ENCODE assay signal across 8 mouse cellular contexts in the genomic region with DNA sequence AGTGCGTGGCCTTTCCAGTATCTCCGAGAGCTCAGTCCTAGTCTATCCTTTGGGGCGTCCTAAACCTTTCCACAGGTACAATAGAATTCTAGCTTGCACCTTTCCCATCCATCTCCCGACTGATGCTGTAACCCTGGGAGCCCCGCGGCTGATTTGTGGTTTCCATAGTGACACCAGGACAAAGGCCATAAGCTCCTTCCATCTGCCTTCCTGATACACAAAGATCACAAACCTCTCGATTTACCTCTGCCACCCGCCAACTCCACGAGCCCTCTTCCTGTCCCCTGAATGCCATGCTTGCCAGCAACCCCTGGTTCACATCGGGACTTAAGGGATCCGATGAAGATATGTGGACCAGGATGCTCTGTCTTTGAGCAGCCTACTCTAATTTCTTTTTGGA. TPM values are rescaled to one million over a fixed set of nuclear protein-coding genes. Genes with fewer than 3 reads are reported as not detected.
DNase-seq lines count a peak whose midpoint lies in the region; ATAC-seq lines count a peak whose summit lies in the region.

No protein-coding gene starts in this region.

- peak overlapping the region; percentile 34; the same call in 1 of the 2 replicates for H3K9ac ChIP-seq in intestine, embryonic 15.5 days
- H3K9ac ChIP-seq in midbrain, embryonic 16.5 days (ENCODE audit: low read depth, low read length), result 0 out of 2 replicates have a peak overlapping the region, but pooled peaks have one; percentile 5

- WGBS in embryonic facial prominence, embryonic 10.5 days, result 36% methylated on average over 11 of the region's 11 CpGs
- 31% methylated on average over 11 of the region's 11 CpGs for WGBS in intestine, embryonic 15.5 days
- 24% methylated on average over 11 of the region's 11 CpGs for WGBS in midbrain, embryonic 16.5 days

- peak; percentile 18 for ATAC-seq in intestine, embryonic 15.5 days
- ATAC-seq in midbrain, embryonic 16.5 days, result 0 out of 2 replicates have a peak, but pooled peaks have one; percentile 26

- peak overlapping the region; percentile 60 for H3K4me3 ChIP-seq in embryonic facial prominence, embryonic 10.5 days
- H3K4me3 ChIP-seq in intestine, embryonic 15.5 days (replicated peaks), result peak overlapping the region; percentile 59
- peak overlapping the region; percentile 39 for H3K4me3 ChIP-seq in midbrain, embryonic 16.5 days (ENCODE audit: low read depth, low read length)

- H3K36me3 ChIP-seq in embryonic facial prominence, embryonic 10.5 days (replicated peaks), result peaks cover 33% of the 10 kb centered on the region
- peaks cover 22% of the 10 kb centered on the region for H3K36me3 ChIP-seq in intestine, embryonic 15.5 days
- H3K36me3 ChIP-seq in midbrain, embryonic 16.5 days (ENCODE audit: control insufficient read depth, insufficient read depth, low read length), result no peaks in the 10 kb centered on the region

- peak; percentile 3 for DNase-seq in kidney, adult 11 months
- DNase-seq in kidney, postnatal 14 days, result no peak
- no peak for DNase-seq in embryonic facial prominence, embryonic 10.5 days (ENCODE audit: low spot score)
- no peak for DNase-seq in ovary, postnatal 14 days (ENCODE audit: low spot score)
- no peak for DNase-seq in layer of hippocampus, postnatal 14 days (ENCODE audit: low spot score in 2 of 2)
- no peak for DNase-seq in gastrocnemius, postnatal 25 days

- no peaks in the 10 kb centered on the region for H3K27me3 ChIP-seq in embryonic facial prominence, embryonic 10.5 days (replicated peaks; ENCODE audit: low read depth, poor library complexity, severe bottlenecking)
- no peaks in the 10 kb centered on the region for H3K27me3 ChIP-seq in intestine, embryonic 15.5 days (replicated peaks)
- H3K27me3 ChIP-seq in midbrain, embryonic 16.5 days (ENCODE audit: control insufficient read depth, insufficient read depth, low read depth, low read length), result no peaks in the 10 kb centered on the region

- peaks cover 37% of the 10 kb centered on the region for H3K4me1 ChIP-seq in embryonic facial prominence, embryonic 10.5 days
- peaks cover 15% of the 10 kb centered on the region for H3K4me1 ChIP-seq in intestine, embryonic 15.5 days (replicated peaks)
- peaks cover 13% of the 10 kb centered on the region for H3K4me1 ChIP-seq in midbrain, embryonic 16.5 days (ENCODE audit: control insufficient read depth, insufficient read depth, low read length)

- H3K9me3 ChIP-seq in embryonic facial prominence, embryonic 10.5 days, result no peaks in the 10 kb centered on the region
- no peaks in the 10 kb centered on the region for H3K9me3 ChIP-seq in intestine, embryonic 15.5 days
- no peaks in the 10 kb centered on the region for H3K9me3 ChIP-seq in midbrain, embryonic 16.5 days (replicated peaks; ENCODE audit: control insufficient read depth, low read length, poor library complexity, severe bottlenecking)

- peak overlapping the region; percentile 90 for H3K27ac ChIP-seq in embryonic facial prominence, embryonic 10.5 days (replicated peaks)
- peak overlapping the region; percentile 81 for H3K27ac ChIP-seq in intestine, embryonic 15.5 days
- 0 out of 2 replicates have a peak overlapping the region, but pooled peaks have one; percentile 5 for H3K27ac ChIP-seq in midbrain, embryonic 16.5 days (ENCODE audit: low read length)

- H3K4me2 ChIP-seq in intestine, embryonic 15.5 days (replicated peaks), result peak overlapping the region; percentile 69
- H3K4me2 ChIP-seq in midbrain, embryonic 16.5 days (ENCODE audit: low read length), result peak overlapping the region; percentile 68

RNA-seq across cellular contexts. Expression of gene Lamb2, which starts 0.3 kb away (rescaled TPM):
- 33.2 and 33.5 TPM in 2 replicates for polyA plus RNA-seq in embryonic facial prominence, embryonic 10.5 days (2016; fragmentation: Nextera tagmentation; extraction: Ambion mirVana)
- 29.5 and 35.0 TPM in 2 replicates for polyA plus RNA-seq in intestine, embryonic 15.5 days (2015; fragmentation: Nextera tagmentation; extraction: Ambion mirVana)
- polyA plus RNA-seq in midbrain, embryonic 16.5 days (2015; fragmentation: Nextera tagmentation; extraction: Ambion mirVana), result 18.6 and 19.3 TPM in 2 replicates
- total RNA-seq in layer of hippocampus, postnatal 14 days (2021), result 10 to 100 TPM; 34.8 to 39.8 TPM
- total RNA-seq in gastrocnemius, postnatal 25 days (2021), result 100 to 1,000 TPM; 142 to 152 TPM

RNA-seq across cellular contexts. Expression of gene Usp19, which starts 11.2 kb away (rescaled TPM):
- polyA plus RNA-seq in embryonic facial prominence, embryonic 10.5 days (2016; fragmentation: Nextera tagmentation; extraction: Ambion mirVana), result 84.7 and 93.7 TPM in 2 replicates
- polyA plus RNA-seq in intestine, embryonic 15.5 days (2015; fragmentation: Nextera tagmentation; extraction: Ambion mirVana), result 49.5 and 52.4 TPM in 2 replicates
- polyA plus RNA-seq in midbrain, embryonic 16.5 days (2015; fragmentation: Nextera tagmentation; extraction: Ambion mirVana), result 68.6 and 71.5 TPM in 2 replicates
- total RNA-seq in layer of hippocampus, postnatal 14 days (2021), result 100 to 1,000 TPM; 123 to 128 TPM
- total RNA-seq in gastrocnemius, postnatal 25 days (2021), result 100 to 1,000 TPM; 101 to 103 TPM

RNA-seq across cellular contexts. Expression of gene Klhdc8b, which starts 17.9 kb away (rescaled TPM):
- 21.6 and 24.2 TPM in 2 replicates for polyA plus RNA-seq in embryonic facial prominence, embryonic 10.5 days (2016; fragmentation: Nextera tagmentation; extraction: Ambion mirVana)
- 48.7 and 54.2 TPM in 2 replicates for polyA plus RNA-seq in intestine, embryonic 15.5 days (2015; fragmentation: Nextera tagmentation; extraction: Ambion mirVana)
- polyA plus RNA-seq in midbrain, embryonic 16.5 days (2015; fragmentation: Nextera tagmentation; extraction: Ambion mirVana), result 72.6 and 81.0 TPM in 2 replicates
- total RNA-seq in layer of hippocampus, postnatal 14 days (2021), result 10 to 100 TPM; 17.5 to 18.4 TPM
- total RNA-seq in gastrocnemius, postnatal 25 days (2021), result 1 to 10 TPM; 3.3 to 3.8 TPM

RNA-seq across cellular contexts. Expression of gene Ccdc71, which starts 18.9 kb away (rescaled TPM):
- polyA plus RNA-seq in embryonic facial prominence, embryonic 10.5 days (2016; fragmentation: Nextera tagmentation; extraction: Ambion mirVana), result 56.6 and 57.5 TPM in 2 replicates
- polyA plus RNA-seq in intestine, embryonic 15.5 days (2015; fragmentation: Nextera tagmentation; extraction: Ambion mirVana), result 51.2 and 53.9 TPM in 2 replicates
- polyA plus RNA-seq in midbrain, embryonic 16.5 days (2015; fragmentation: Nextera tagmentation; extraction: Ambion mirVana), result 65.2 and 69.3 TPM in 2 replicates
- 10 to 100 TPM; 37.0 to 37.8 TPM for total RNA-seq in layer of hippocampus, postnatal 14 days (2021)
- total RNA-seq in gastrocnemius, postnatal 25 days (2021), result 10 to 100 TPM; 16.3 to 17.2 TPM

RNA-seq across cellular contexts. Expression of gene Qars, which starts 28.3 kb away (rescaled TPM):
- polyA plus RNA-seq in embryonic facial prominence, embryonic 10.5 days (2016; fragmentation: Nextera tagmentation; extraction: Ambion mirVana), result 118 and 119 TPM in 2 replicates
- 105 and 106 TPM in 2 replicates for polyA plus RNA-seq in intestine, embryonic 15.5 days (2015; fragmentation: Nextera tagmentation; extraction: Ambion mirVana)
- polyA plus RNA-seq in midbrain, embryonic 16.5 days (2015; fragmentation: Nextera tagmentation; extraction: Ambion mirVana), result 56.6 and 68.2 TPM in 2 replicates
- 10 to 100 TPM; 77.4 to 91.5 TPM for total RNA-seq in layer of hippocampus, postnatal 14 days (2021)
- total RNA-seq in gastrocnemius, postnatal 25 days (2021), result 10 to 100 TPM; 64.1 to 77.4 TPM

Comparison
In these comparisons a context has a peak if more than half of its experiments do, and no peak if none do; other contexts are left out.
1. H3K27ac ChIP-seq: peak in every context shown above with its lines; median percentile 90 in embryonic facial prominence, embryonic 10.5 days; 81 in intestine, embryonic 15.5 days; 5 in midbrain, embryonic 16.5 days.